Mouse (Mus musculus) spleen, adult 2 months (tissue): Measurements from ENCODE around the gene Vav2. TPM values are rescaled to one million over a fixed set of nuclear protein-coding genes. Genes with fewer than 3 reads are reported as not detected.
A peak's percentile ranks its signal among the peaks of the same experiment; 100 is the strongest.

ENCODE experiments used
- DNase-seq, 2 experiments: peaks; one replicate each; pipeline versions ENCODE4 v3.0.0 to v3.0.0-alpha.2; 2012 to 2021; ENCODE audit warnings: low spot score in 2 of 2, low read depth in 1 of 2
- H3K27ac ChIP-seq: fragments of 200-500 bp; 2 replicates; pipeline ENCODE4 v1.5.1; 2012; ENCODE audit warnings: low read length, inconsistent platforms; ENCODE audit not compliant: insufficient read depth
- H3K27me3 ChIP-seq: fragments of 200-500 bp; 2 replicates; pipeline ENCODE4 v1.6.1; 2012; ENCODE audit warnings: mild to moderate bottlenecking, moderate library complexity, low read length, inconsistent platforms; ENCODE audit not compliant: control insufficient read depth, insufficient read depth
- H3K36me3 ChIP-seq: fragments of 200-500 bp; 2 replicates; pipeline ENCODE4 v1.6.1; 2012; ENCODE audit warnings: mild to moderate bottlenecking, low read length, inconsistent platforms; ENCODE audit not compliant: control insufficient read depth, insufficient read depth
- H3K4me1 ChIP-seq: fragments of 200-500 bp; 2 replicates; pipeline ENCODE4 v1.6.1; 2011; ENCODE audit warnings: inconsistent platforms; ENCODE audit not compliant: control insufficient read depth, insufficient read depth, insufficient read length
- H3K4me3 ChIP-seq: fragments of 200-500 bp; 2 replicates; pipeline ENCODE4 v1.5.1; 2011; ENCODE audit warnings: mild to moderate bottlenecking, inconsistent platforms; ENCODE audit not compliant: insufficient read depth, insufficient read length; ENCODE audit errors: extremely low read depth
- CTCF ChIP-seq: fragments of 200-500 bp; IDR thresholded peaks from 2 replicates; pipeline ENCODE4 v1.5.1; 2011; ENCODE audit warnings: mild to moderate bottlenecking, inconsistent platforms; ENCODE audit not compliant: insufficient read depth, insufficient read length, insufficient replicate concordance; ENCODE audit errors: extremely low read depth
- POLR2A ChIP-seq: fragments of 200-500 bp; IDR thresholded peaks from 2 replicates; pipeline ENCODE4 v1.6.1; 2011; ENCODE audit warnings: low read depth, low read length, inconsistent platforms
- WGBS: fragments of 180-500 bp; shearing (Covaris S2); methylation state at CpG from one replicate; pipeline ENCODE4 v1.1.7; 2018; 5-methylcytosine and 5-hydroxymethylcytosine counted together
- polyA plus RNA-seq: library from polyadenylated mRNA; depleted of rRNA; stranded (reverse); fragments of >200 nt; gene quantifications from 2 replicates; pipeline ENCODE4 v1.2.3, GENCODE M21; 2012

Vav2 gene
- polyA plus RNA-seq, 1 experiment: 53.8 TPM

DNA sequence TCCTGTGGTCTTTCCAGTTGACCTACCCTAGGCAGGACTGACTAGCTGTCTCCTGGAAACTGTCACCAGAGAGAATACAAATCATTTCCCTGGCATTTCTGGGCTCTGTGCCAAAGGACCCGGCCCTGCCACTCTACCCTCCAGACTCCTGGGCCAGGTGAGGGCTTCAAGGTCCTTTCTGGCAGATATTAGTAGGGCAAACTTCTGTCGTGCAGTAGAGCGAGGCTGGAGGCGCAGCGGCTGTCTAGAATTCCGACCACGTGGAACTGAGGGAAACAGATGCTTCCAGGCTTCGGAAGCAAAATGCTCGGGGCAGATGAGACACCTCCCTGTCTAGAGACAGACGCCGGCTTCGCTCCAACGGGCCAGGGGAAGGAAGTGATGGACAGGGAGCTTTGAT, 122.1 kb downstream of the Vav2 start:
- DNase-seq: no peak
- Histone ChIP-seq H3K36me3 (no peaks in the 10 kb centered on the region; the same call in 1 of the 2 replicates), H3K4me3 (no peak overlapping the region), H3K27ac (0 out of 2 replicates have a peak overlapping the region, but pooled peaks have one; percentile 13), H3K4me1 (peaks cover 16% of the 10 kb centered on the region; the same call in 1 of the 2 replicates), H3K27me3 (no peaks in the 10 kb centered on the region)
- WGBS: 57% methylated on average over 13 of the region's 13 CpGs
- no peak for TF ChIP-seq CTCF
- no peak for TF ChIP-seq POLR2A

DNA sequence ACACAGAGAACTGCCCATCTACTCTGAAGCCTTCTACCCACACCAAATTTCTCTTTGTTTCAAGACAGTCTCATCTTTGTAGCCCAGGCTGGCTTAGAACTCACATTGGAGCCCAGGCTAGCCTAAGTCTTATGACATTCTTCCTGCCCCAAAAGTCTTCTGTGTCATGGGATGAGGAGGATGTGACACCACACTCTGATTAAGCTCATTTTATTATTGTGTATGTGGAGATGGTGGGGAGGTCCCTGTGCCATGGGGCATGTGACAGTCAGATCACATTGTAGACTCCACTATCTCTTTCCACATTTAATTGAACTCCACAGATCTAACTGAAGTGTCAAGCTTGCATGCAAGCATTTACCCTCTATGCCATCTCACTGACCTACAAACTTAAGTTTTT, 122.8 kb downstream of the Vav2 start:
- Histone ChIP-seq H3K4me3 (no peak overlapping the region), H3K36me3 (no peaks in the 10 kb centered on the region; the same call in 1 of the 2 replicates), H3K27ac (peak overlapping the region; percentile 44), H3K4me1 (peaks cover 11% of the 10 kb centered on the region; the same call in 1 of the 2 replicates), H3K27me3 (no peaks in the 10 kb centered on the region)
- peak in 1 of 2 experiments; percentile 25 for DNase-seq
- no peak for TF ChIP-seq POLR2A
- TF ChIP-seq CTCF: no peak

DNA sequence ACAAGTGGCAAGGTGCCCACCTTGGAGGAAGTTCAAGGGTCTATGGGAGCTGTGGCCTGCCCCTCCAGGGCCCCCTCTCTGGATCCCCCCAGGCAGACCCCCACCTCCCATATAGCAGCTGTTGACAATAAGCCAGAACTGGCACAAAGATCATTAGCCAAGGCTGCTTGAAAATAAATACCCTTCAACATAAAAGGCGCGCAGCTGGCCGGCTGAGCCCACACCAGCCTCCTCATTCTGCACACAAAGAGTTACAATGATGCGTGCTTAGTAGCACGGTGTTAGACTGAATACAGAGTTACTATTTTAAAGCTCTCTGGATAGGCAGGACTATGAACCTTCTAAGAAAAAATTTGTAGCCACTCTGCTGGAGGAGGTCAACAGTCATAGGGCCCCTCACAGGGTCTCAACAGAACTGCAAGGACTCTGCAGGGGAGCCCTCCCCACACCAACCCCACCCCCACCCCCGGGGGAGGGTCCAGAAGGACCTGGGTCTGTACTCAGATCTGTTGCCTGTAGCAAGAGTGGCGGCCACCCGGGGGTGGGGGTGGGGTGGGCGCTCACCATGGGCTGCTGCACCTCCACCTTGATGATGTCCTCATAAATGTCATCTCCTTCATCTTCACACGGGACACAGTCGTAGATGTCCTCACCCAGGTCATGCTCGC, 125.3 kb downstream of the Vav2 start:
- Histone ChIP-seq H3K36me3 (peaks cover 1% of the 10 kb centered on the region; the same call in 1 of the 2 replicates), H3K27ac (no peak overlapping the region), H3K4me1 (peaks cover 14% of the 10 kb centered on the region; the same call in 1 of the 2 replicates), H3K27me3 (no peaks in the 10 kb centered on the region), H3K4me3 (no peak overlapping the region)
- no peak for TF ChIP-seq CTCF
- TF ChIP-seq POLR2A: no peak
- 91% methylated on average over 12 of the region's 12 CpGs for WGBS
- DNase-seq: no peak

DNA sequence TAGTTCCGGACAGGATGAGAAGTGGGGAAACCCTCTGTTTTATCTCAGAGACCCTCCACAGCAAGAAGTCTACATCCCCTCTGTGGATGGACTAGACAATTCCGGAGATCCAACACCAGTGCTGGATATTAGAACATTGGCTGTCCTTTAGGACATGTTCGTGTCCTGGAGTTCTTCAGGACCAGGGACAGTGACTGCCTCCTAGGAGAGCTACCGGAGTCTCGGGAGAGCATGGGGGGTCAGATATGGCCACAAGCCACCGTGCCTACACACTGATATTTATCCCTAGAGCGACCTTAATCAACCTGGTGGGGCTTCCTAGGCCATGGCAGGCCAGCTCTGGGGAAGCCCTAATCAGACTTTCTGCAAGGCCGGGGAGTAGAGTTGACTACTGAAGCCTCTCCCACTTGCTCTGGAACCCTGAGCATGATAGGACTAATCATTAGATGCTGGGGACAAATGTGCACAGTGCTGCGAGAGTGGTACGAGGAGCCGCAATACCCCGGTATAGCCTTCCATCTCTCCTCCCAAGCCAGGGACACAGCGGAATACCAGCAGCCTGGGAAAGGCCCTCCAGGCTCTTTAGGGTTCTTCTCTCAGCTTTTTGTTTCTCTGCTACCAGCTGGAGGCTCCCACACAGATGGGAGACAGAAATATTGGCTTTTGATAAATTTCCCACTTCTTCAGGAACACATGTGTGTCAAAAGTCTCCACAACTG, 125.9 kb downstream of the Vav2 start:
- no peak for TF ChIP-seq CTCF
- peaks cover 1% of the 10 kb centered on the region; the same call in 1 of the 2 replicates for H3K36me3 ChIP-seq
- no peak overlapping the region for H3K4me3 ChIP-seq
- no peak for DNase-seq
- H3K27ac ChIP-seq: no peak overlapping the region
- no peaks in the 10 kb centered on the region for H3K27me3 ChIP-seq
- WGBS: 92% methylated on average over 13 of the region's 13 CpGs
- H3K4me1 ChIP-seq: peaks cover 18% of the 10 kb centered on the region; the same call in 1 of the 2 replicates

DNA sequence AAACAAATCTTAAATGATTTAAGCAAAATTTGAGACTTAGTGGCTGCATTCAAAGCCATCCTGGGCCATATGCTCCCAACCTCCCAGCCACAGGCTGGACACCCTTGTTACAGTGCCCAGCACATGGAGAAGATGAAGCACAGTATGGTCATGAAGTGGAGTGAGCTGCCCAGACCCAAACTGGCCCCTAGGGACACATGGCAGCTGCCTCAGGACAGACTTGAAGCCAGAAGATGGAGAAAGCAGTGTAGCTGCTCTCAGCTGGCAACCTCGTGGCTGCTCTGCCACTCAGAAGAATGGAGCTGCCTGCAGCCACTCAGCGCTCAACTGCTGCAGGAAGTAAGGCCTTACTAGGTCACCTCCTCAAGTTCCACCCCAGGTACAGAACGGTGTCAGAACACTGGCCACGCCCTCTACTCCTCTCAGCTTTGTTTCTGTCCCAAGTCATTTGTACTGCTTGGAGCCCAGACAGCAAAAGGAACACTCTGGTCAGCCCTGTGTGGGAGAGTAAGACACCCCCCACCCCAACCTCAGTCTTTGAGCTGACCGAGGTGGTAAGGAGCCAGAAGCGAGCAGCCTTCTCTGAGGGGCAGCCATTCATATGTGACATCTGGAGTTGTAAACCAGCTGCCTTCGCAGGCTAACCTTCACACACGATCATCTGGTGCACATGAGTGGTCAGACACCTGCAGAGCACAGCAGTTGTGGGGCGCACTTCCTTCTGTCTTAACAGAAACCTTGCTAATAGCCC, 130.0 kb downstream of the Vav2 start:
- DNase-seq: peak; percentile 61 to 63
- 23% methylated on average over 9 of the region's 9 CpGs for WGBS

DNA sequence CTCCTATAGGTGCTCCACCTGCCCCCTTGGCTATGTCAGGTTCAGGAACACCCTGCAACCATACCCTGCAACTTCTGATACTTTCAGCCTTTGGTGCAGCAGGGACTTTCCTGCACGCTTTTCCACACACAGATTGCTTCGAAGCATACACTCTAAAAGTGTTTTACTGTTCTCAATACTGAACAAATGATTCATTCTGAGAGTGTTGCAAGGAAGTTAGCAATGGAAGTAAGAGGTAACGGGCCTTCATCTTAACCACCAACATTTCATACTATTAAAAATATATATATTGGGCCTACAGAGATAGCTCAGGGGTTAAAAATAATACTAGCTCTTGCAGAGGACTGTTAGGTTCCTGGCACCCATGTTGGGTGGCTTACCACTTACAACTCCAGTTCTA, 132.1 kb downstream of the Vav2 start:
- peaks cover 14% of the 10 kb centered on the region for H3K36me3 ChIP-seq
- TF ChIP-seq POLR2A: no peak
- no peak for TF ChIP-seq CTCF
- H3K27me3 ChIP-seq: no peaks in the 10 kb centered on the region
- H3K27ac ChIP-seq: no peak overlapping the region
- H3K4me1 ChIP-seq: peaks cover 15% of the 10 kb centered on the region; the same call in 1 of the 2 replicates
- no peak for DNase-seq
- H3K4me3 ChIP-seq: no peak overlapping the region
- 55% methylated on average over 3 of the region's 3 CpGs for WGBS

More for the DNA sequence above, 130.0 kb downstream of the Vav2 start:
- Histone ChIP-seq H3K4me1 (peaks cover 15% of the 10 kb centered on the region; the same call in 1 of the 2 replicates), H3K27me3 (no peaks in the 10 kb centered on the region), H3K27ac (peak overlapping the region; percentile 87), H3K4me3 (no peak overlapping the region), H3K36me3 (peaks cover 1% of the 10 kb centered on the region; the same call in 1 of the 2 replicates)
- TF ChIP-seq CTCF: no peak
- no peak for TF ChIP-seq POLR2A
